Mouse (Mus musculus) left cerebral cortex, postnatal 4 days (tissue): ENCODE results near the gene Amotl2. TPM values are rescaled to one million over a fixed set of nuclear protein-coding genes. Genes with fewer than 3 reads are reported as not detected.
A peak's percentile ranks its signal among the peaks of the same experiment; 100 is the strongest.

Experiments
- DNase-seq: peaks from one replicate; pipeline ENCODE4 v3.0.0-alpha.2; 2022
- intact Hi-C: fragments of 180-260 bp; cut with DNase I; formaldehyde crosslinking; loops from one replicate; pipeline ENCODE4 v1.15.1; 2025
- total RNA-seq, 2 experiments: library from RNA; stranded (reverse); gene quantifications; 2 replicates each; pipeline ENCODE4 v1.2.3; 2021

Amotl2 gene
- total RNA-seq, 2 experiments from 2014 or later: 42.3 to 45.5 TPM

- intact Hi-C loops: loop anchor here (5.0 kb wide), 2 partner anchors 64 to 81 kb away; no protein-coding TSS in a partner anchor
- DNase-seq: peak; percentile 70
Measured at GRCm38 (mm10) chr9:102717886-102718643, 1.6 kb downstream of the Amotl2 start.

DNA sequence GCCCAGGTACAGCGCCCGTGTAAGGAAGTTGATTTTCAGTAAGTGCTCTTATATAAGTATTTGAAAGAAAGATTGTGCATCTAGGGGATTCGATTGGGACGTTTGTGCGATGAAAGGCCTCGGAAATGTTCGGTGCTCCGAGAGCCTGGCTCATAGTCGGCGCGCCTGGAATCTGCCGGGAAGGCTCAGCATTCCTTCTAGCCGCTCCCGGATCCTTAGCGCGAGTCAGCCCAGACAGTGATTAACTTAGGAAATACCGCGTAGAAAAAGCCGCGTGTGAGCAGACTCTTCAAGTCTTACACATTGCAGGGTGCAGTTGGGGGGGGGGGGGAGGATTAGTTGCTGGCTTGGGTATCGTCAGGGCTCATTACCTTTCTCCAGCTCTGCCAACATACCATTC, 2.2 kb downstream of the Amotl2 start:
- peak; percentile 23 for DNase-seq
- intact Hi-C loops: loop anchor here (5.0 kb wide), 2 partner anchors 64 to 81 kb away; no protein-coding TSS in a partner anchor

DNA sequence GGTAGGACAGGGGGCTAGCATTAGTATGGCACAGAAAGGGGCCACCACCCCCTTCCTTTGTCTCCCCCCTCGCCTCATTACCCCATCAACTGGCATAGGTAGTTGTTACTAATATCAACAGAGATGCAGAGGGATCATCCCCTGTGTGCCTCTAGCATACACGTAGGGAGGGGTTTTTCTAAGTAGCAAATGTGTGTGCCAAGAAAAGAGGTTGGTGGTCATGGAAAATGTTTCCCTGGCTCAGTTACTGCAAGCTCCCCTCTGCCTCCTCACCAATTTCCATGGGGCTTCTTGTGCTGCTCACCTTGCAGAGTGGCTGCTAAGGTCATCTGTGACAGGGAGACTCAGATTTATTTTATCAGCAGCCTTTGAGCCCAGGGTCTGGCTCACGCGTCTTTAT, 2.6 kb downstream of the Amotl2 start:
- DNase-seq: no peak
- intact Hi-C loops: loop anchor here (5.0 kb wide), 2 partner anchors 63 to 82 kb away; no protein-coding TSS in a partner anchor

GRCm38 (mm10) chr9:102719936-102720566, 3.6 kb downstream of the Amotl2 start:
- DNase-seq: no peak
- intact Hi-C loops: loop anchor here (5.0 to 10.0 kb wide), 3 partner anchors 62 to 145 kb away; no protein-coding TSS in a partner anchor

GRCm38 (mm10) chr9:102720567-102721167, 4.2 kb downstream of the Amotl2 start:
- intact Hi-C loops: loop anchor here (10.0 kb wide), 1 partner anchor 144 kb away; no protein-coding TSS in a partner anchor
- no peak for DNase-seq

DNA sequence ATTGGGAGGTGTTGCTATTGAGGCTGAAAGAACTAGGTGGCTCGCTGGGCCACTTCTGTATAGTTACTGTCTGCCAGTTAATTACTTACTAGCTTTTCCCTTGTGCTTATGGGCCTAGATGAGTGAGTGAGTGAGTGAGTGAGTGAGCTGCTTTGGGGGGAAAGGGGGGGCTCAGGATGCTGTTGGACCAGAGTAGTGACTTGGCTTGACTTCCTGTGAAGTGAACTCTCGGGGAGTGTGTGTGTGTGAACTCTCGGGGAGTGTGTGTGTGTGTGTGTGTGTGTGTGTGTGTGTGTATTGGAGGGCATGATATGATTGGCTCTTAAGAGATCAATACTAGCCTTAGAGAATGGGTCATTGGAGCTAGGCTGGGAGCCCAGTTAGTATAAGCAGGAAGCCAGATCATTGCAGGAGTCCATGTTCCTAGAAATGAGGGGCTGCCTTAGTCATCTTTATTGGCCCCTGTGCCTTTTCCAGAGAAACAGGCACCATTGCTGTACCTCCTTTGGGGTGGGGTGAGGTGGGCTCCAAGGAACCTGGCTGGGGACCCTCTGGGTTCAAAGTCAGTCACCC, 5.0 kb downstream of the Amotl2 start:
- intact Hi-C loops: loop anchor here (10.0 kb wide), 1 partner anchor 143 kb away; no protein-coding TSS in a partner anchor
- DNase-seq: no peak

DNA sequence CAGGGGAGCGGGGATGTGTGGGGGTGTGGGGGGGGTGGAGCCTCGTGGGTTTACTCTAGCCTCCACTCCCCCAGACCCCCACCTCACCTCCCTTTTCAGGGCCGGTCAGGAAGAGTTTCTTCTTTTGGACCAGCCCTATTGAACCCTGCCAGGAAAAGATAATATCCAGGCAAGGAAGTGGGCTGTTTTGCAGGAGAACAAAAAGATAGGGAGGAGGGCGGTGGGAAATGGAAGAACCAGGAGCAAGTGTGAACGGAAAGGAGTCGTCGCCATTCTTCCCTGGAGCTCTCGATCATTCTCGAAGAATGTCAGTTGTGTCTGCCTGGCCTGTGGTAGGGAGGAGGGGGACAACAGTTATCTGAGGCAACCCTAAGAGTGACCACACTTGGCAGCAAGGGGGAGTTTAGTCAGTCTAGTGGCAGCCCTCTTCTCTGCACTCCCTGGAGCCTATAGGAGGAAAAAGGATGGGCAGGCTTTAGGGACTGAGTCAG, 5.6 kb downstream of the Amotl2 start:
- intact Hi-C loops: loop anchor here (10.0 kb wide), 1 partner anchor 143 kb away; no protein-coding TSS in a partner anchor
- DNase-seq: no peak

DNA sequence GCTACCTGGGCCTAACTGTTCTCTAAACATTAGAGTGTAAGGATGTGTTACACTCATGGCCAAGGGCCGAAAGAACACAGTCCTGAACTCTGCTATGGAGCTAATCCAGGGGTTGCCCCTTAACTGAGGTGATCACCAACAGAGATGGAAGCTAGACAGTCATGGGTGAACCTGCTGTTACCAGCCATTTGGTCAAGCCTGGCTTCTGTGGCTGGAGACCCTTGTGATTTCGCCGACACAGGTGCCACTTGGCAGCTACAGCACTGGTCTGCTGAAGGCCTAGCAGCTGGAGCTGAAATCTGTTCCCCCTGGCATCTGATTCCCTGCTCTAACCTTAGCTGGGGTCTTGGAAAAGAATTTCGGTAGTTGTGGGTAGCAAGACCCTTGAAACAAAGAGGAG, 6.3 kb downstream of the Amotl2 start:
- DNase-seq: no peak
- intact Hi-C loops: loop anchor here (10.0 kb wide), 1 partner anchor 142 kb away; no protein-coding TSS in a partner anchor

DNA sequence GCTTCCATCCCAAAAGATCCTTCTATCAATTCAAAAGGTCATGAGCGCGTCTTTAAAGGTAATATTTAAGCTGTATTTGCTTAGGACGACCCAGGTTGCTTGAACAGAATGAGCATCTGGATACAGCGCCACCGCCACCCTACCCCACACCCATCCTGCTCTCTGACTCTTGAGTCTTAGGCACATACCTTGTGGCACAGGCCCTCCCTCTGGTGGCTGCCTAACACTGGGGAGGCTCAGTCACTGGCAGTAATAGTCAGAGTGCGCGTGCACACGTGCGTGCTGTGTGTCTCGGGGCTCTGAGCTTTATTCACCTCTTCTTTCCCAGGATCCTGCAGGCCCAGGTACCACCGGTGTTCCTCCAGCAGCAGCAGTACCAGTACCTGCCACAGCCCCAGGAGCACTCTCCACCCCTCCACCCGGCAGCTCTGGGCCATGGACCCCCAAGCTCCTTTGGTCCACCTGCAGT, 6.8 kb downstream of the Amotl2 start:
- DNase-seq: no peak
- intact Hi-C loops: loop anchor here (10.0 kb wide), 1 partner anchor 142 kb away; no protein-coding TSS in a partner anchor

GRCm38 (mm10) chr9:102723990-102724461, 7.6 kb downstream of the Amotl2 start:
- peak; percentile 70 for DNase-seq
- intact Hi-C loops: loop anchor here (10.0 kb wide), 1 partner anchor 141 kb away; no protein-coding TSS in a partner anchor

DNA sequence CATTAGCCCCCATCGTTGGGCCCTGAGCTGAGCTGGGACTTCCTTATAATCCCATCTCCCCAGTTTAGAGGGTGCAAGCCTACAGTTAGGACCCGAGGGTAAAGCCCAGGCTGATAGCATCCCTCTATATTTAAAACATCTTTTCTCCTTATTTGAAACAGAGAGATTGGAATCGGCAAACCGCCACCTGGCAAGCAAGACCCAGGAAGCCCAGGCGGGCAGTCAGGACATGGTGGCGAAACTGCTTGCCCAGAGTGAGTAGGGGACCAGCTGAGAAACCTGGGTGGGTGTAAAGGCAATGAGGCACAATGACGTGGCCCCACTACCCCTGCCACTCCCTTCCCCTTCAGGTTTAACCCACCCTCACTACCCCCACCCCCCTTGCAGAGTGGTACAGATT, 8.5 kb downstream of the Amotl2 start:
- intact Hi-C loops: loop anchor here (10.0 kb wide), 1 partner anchor 140 kb away; no protein-coding TSS in a partner anchor

GRCm38 (mm10) chr9:102725958-102726654, 9.6 kb downstream of the Amotl2 start:
- intact Hi-C loops: loop anchor here (10.0 kb wide), 1 partner anchor 139 kb away; no protein-coding TSS in a partner anchor
- DNase-seq: peak; percentile 73

More for the DNA sequence above, 8.5 kb downstream of the Amotl2 start:
- DNase-seq: no peak

DNA sequence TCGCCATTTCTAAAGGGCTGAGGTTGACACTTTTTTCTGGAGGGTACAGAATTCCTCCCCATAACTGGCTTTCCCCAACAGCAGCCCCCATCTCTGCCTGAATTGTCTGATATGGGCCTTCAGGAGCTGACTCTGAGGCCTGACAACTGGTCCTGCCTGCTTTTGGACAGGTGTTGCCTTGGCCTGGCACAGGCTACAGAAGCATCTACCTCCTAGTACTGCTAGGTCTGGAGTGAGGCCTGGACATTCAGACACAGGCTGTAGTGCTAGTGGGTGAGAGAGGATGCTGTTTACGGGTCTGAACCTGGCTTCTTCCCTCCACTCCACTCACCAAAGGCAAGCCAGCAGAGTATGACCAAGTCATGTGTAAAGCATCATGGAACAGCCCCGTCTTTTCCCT, 10.3 kb downstream of the Amotl2 start:
- no peak for DNase-seq
- intact Hi-C loops: loop anchor here (10.0 kb wide), 1 partner anchor 138 kb away; no protein-coding TSS in a partner anchor

DNA sequence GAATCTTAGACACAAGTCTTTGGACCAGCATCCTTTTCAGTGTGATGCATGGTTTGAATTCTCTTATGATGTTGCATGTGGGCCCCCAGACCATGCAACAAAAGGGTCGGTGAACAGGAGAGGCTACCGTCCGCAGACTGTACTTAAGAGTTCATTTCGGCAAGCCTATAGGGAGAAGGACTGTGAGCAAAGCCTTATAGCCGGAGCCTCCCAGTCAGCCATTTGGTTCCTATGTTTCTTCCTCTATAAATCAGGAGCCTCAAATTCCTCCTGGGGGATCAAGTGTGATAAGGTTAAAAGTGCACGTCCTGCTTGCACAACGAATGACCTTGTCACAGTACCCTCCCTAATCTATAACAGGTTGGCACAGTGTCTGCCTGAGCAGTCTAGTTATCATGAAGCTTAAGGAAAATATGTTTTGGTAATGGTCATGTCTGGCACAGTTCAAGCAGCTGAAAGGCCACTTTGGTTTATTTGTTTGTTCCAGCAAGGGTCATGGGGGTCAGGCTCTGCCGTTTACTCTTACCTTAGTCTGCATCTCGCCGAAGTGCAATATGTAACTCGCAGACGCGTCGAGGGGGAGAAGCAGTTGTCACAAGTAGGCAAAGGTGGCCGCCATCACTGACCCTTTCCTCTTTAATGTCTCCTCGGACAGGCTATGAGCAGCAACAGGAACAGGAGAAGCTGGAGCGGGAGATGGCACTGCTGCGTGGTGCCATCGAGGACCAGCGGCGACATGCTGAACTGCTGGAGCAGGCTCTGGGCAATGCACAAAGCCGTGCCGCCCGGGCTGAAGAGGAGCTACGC, 11.4 kb downstream of the Amotl2 start:
- DNase-seq: no peak
- intact Hi-C loops: loop anchor here (10.0 kb wide), 1 partner anchor 137 kb away; no protein-coding TSS in a partner anchor

DNA sequence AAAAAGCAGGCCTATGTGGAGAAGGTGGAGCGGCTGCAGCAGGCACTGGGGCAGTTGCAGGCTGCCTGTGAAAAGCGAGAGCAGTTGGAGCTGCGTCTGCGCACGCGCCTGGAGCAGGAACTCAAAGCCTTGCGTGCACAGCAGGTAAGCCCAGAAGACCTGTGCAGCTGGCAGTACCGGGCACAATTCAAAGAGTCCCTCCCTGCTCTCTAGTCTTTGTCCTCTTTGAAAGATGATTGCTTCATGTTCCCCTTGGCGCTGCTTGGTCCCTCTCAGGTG, 11.9 kb downstream of the Amotl2 start:
- no peak for DNase-seq

GRCm38 (mm10) chr9:102729093-102729845, 12.8 kb downstream of the Amotl2 start:
- no peak for DNase-seq
- intact Hi-C loops: loop anchor here (10.0 kb wide), 1 partner anchor 136 kb away; no protein-coding TSS in a partner anchor

More for the DNA sequence above, 11.9 kb downstream of the Amotl2 start:
- intact Hi-C loops: loop anchor here (10.0 kb wide), 1 partner anchor 136 kb away; no protein-coding TSS in a partner anchor

DNA sequence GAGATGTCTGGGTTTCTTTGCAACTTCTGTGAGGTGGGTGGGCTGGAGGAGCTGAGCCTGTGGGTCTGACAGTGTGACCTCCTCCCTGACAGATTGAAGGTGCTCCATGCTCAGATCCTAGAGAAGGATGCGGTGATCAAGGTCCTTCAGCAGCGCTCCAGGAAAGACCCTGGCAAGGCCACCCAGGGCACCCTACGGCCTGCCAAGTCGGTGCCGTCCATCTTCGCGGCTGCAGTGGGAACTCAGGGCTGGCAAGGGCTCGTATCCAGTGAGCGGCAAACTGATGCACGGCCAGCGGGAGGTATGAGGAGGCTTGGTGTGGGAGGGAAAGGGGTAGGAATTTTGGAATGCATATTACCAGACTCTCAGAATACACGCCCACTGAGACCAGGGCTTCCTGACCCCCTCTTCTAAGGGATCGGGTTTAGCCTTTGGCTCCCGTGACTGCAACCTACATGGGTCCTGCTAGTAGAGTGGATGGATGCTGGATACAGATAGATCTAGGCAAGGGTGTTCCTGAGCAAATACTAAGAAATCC, 13.5 kb downstream of the Amotl2 start:
- DNase-seq: no peak
- intact Hi-C loops: loop anchor here (10.0 kb wide), 1 partner anchor 135 kb away; no protein-coding TSS in a partner anchor
